Mouse (Mus musculus) ES-E14 (cell line): ENCODE results near the gene Aspdh. TPM values are rescaled to one million over a fixed set of nuclear protein-coding genes. Genes with fewer than 3 reads are reported as not detected.

ENCODE experiments used
- DNase-seq: peaks from one replicate; pipeline ENCODE4 v3.0.0-alpha.2; 2013; ENCODE audit warnings: low read depth, low spot score
- H3K27ac ChIP-seq: 2 replicates; pipeline ENCODE4 v1.5.1; 2012; ENCODE audit warnings: low read depth, mild to moderate bottlenecking, low read length, moderate library complexity, mixed read lengths; ENCODE audit not compliant: poor library complexity, insufficient read depth, severe bottlenecking
- H3K36me3 ChIP-seq: 2 replicates; pipeline ENCODE4 v1.6.1; 2012; ENCODE audit warnings: mild to moderate bottlenecking, low read length, moderate library complexity, mixed read lengths; ENCODE audit not compliant: control insufficient read depth, poor library complexity, insufficient read depth, severe bottlenecking
- H3K4me1 ChIP-seq, 2 experiments: fragments of 150-350 bp in 1 of 2; sonication (generic) in 1 of 2; 2 replicates each; pipeline ENCODE4 v1.6.1; 2012; ENCODE audit warnings: low read length in 2 of 2, mild to moderate bottlenecking in 1 of 2, mixed read lengths in 1 of 2; ENCODE audit not compliant: control insufficient read depth in 2 of 2, insufficient read depth in 2 of 2, poor library complexity in 1 of 2
- H3K4me3 ChIP-seq, 2 experiments: fragments of 150-350 bp in 1 of 2; sonication (generic) in 1 of 2; 2 replicates each; pipeline ENCODE4 v1.5.1; 2012; ENCODE audit warnings: low read length in 2 of 2, low read depth in 1 of 2, mild to moderate bottlenecking in 1 of 2, mixed read lengths in 1 of 2; ENCODE audit not compliant: insufficient read depth in 1 of 2, poor library complexity in 1 of 2, severe bottlenecking in 1 of 2
- H3K9ac ChIP-seq: 2 replicates; pipeline ENCODE4 v1.6.1; 2012; ENCODE audit warnings: low read depth, mild to moderate bottlenecking, low read length, mixed read lengths; ENCODE audit not compliant: poor library complexity, insufficient read depth, severe bottlenecking
- H3K9me3 ChIP-seq: fragments of 150-350 bp; sonication (generic); 2 replicates; pipeline ENCODE4 v1.6.1; 2012; ENCODE audit warnings: low read depth, mild to moderate bottlenecking, low read length; ENCODE audit not compliant: control insufficient read depth, insufficient read depth
- CHD2 ChIP-seq: IDR thresholded peaks from 2 replicates; pipeline ENCODE4 v1.6.1; 2014; ENCODE audit warnings: mild to moderate bottlenecking, low read depth, low read length, inconsistent platforms
- HCFC1 ChIP-seq: IDR thresholded peaks from 2 replicates; pipeline ENCODE4 v1.6.1; 2012; ENCODE audit warnings: low read length, inconsistent platforms, borderline replicate concordance; ENCODE audit not compliant: insufficient read depth
- MAFK ChIP-seq: IDR thresholded peaks from 2 replicates; pipeline ENCODE4 v1.6.1; 2014; ENCODE audit warnings: mild to moderate bottlenecking, low read depth, low read length, inconsistent platforms; ENCODE audit not compliant: insufficient read depth
- ZC3H11A ChIP-seq: IDR thresholded peaks from 2 replicates; pipeline ENCODE4 v1.6.1; 2012; ENCODE audit warnings: low read depth, mild to moderate bottlenecking, inconsistent platforms, low read length, borderline replicate concordance
- ZNF384 ChIP-seq: IDR thresholded peaks from 2 replicates; pipeline ENCODE4 v1.6.1; 2012; ENCODE audit warnings: low read depth, low read length, inconsistent platforms
- in situ Hi-C, 2 experiments: fragments of 600-800 bp; cut with MboI; formaldehyde crosslinking; loops; one replicate each; pipeline ENCODE4 v1.15.1; 2025; ENCODE audit warnings: low sequenced_read_pairs in 2 of 2, inconsistent platforms in 1 of 2; ENCODE audit not compliant: unreplicated experiment in 2 of 2
- total RNA-seq: library from RNA; depleted of rRNA; stranded (reverse); fragments of 300-350 nt; gene quantifications from 2 replicates; pipeline ENCODE4 v1.2.3, GENCODE M21; 2012

Aspdh gene
- total RNA-seq, 1 experiment: not detected

- Histone ChIP-seq H3K36me3 (peaks cover 30% of the 10 kb centered on the region; the same call in 1 of the 2 replicates), H3K9ac (no peak overlapping the region), H3K4me3 (no peak overlapping the region), H3K27ac (no peak overlapping the region), H3K4me1 (peaks cover 0 to 16% of the 10 kb centered on the region in 2 experiments; a peak in 1 of 4 replicates), H3K9me3 (no peaks in the 10 kb centered on the region)
- DNase-seq: no peak
- in situ Hi-C loops: no loop called here
- TF ChIP-seq CHD2: no peak
- no peak for TF ChIP-seq ZC3H11A
- no peak for TF ChIP-seq HCFC1
- no peak for TF ChIP-seq MAFK
- TF ChIP-seq ZNF384: no peak
Measured at GRCm38 (mm10) chr7:44486927-44487575, 21.9 kb downstream of the Aspdh start.

GRCm38 (mm10) chr7:44487936-44488335 lies 22.7 kb downstream of the Aspdh start:
- Histone ChIP-seq H3K9ac (no peak overlapping the region), H3K4me1 (peaks cover 0 to 16% of the 10 kb centered on the region in 2 experiments; a peak in 1 of 4 replicates), H3K27ac (no peak overlapping the region), H3K36me3 (peaks cover 38% of the 10 kb centered on the region; the same call in 1 of the 2 replicates), H3K4me3 (no peak overlapping the region), H3K9me3 (no peaks in the 10 kb centered on the region)
- DNase-seq: no peak
- in situ Hi-C loops: no loop called here
- TF ChIP-seq ZNF384: no peak
- TF ChIP-seq MAFK: no peak
- TF ChIP-seq ZC3H11A: no peak
- TF ChIP-seq HCFC1: no peak
- no peak for TF ChIP-seq CHD2

- Histone ChIP-seq H3K9me3 (no peaks in the 10 kb centered on the region), H3K27ac (no peak overlapping the region), H3K4me3 (no peak overlapping the region), H3K4me1 (peaks cover 0 to 16% of the 10 kb centered on the region in 2 experiments; a peak in 1 of 4 replicates), H3K36me3 (peaks cover 40% of the 10 kb centered on the region; the same call in 1 of the 2 replicates), H3K9ac (no peak overlapping the region)
- in situ Hi-C loops: no loop called here
- TF ChIP-seq ZNF384: no peak
- no peak for TF ChIP-seq CHD2
- no peak for DNase-seq
Measured at GRCm38 (mm10) chr7:44488545-44488944, 23.4 kb downstream of the Aspdh start.

GRCm38 (mm10) chr7:44490281-44490680 lies 25.1 kb downstream of the Aspdh start:
- no peak overlapping the region for H3K27ac ChIP-seq
- in situ Hi-C loops: no loop called here
- no peaks in the 10 kb centered on the region for H3K9me3 ChIP-seq
- H3K9ac ChIP-seq: no peak overlapping the region
- TF ChIP-seq MAFK: no peak
- no peak for TF ChIP-seq ZNF384
- no peak for TF ChIP-seq ZC3H11A
- no peak for TF ChIP-seq CHD2
- no peak for TF ChIP-seq HCFC1
- no peak overlapping the region for H3K4me3 ChIP-seq
- DNase-seq: no peak
- H3K36me3 ChIP-seq: peaks cover 42% of the 10 kb centered on the region; the same call in 1 of the 2 replicates
- H3K4me1 ChIP-seq: peaks cover 0 to 15% of the 10 kb centered on the region in 2 experiments; a peak in 2 of 4 replicates

GRCm38 (mm10) chr7:44491391-44491790 lies 26.2 kb downstream of the Aspdh start:
- in situ Hi-C loops: no loop called here
- no peak for TF ChIP-seq MAFK
- TF ChIP-seq CHD2: no peak
- peaks cover 0 to 13% of the 10 kb centered on the region in 2 experiments; a peak in 2 of 4 replicates for H3K4me1 ChIP-seq
- H3K27ac ChIP-seq: no peak overlapping the region
- H3K9ac ChIP-seq: no peak overlapping the region
- DNase-seq: no peak
- peaks cover 42% of the 10 kb centered on the region; the same call in 1 of the 2 replicates for H3K36me3 ChIP-seq
- H3K9me3 ChIP-seq: no peaks in the 10 kb centered on the region
- no peak overlapping the region for H3K4me3 ChIP-seq
